Mouse (Mus musculus): ENCODE results near the gene Ptdss2. TPM values are rescaled to one million over a fixed set of nuclear protein-coding genes. Genes with fewer than 3 reads are reported as not detected.

Gene Ptdss2
- total and polyA plus RNA-seq, 3 experiments = 16.9 to 44.9 TPM; not detected in 1

GRCm38 (mm10) chr7:141172116-141173006, 50.2 kb downstream of the Ptdss2 start, which contains the start of gene Rnh1:
Gene Rnh1, minus strand, starts transcription at chr7:141172857.
- Histone ChIP-seq H3K36me3 (ENCODE audit: control insufficient read depth in 1 of 2, insufficient read depth in 2 of 2, low read length in 2 of 2) (peaks cover 0 to 13% of the 10 kb centered on the region in 2 experiments; a peak in 2 of 4 replicates), H3K27ac (ENCODE audit: control insufficient read depth, low read depth, low read length) (peak within 1 kb of the TSS; percentile 87), H3K9ac (ENCODE audit: control insufficient read depth, low read depth, low read length, poor library complexity, severe bottlenecking) (peak within 1 kb of the TSS; percentile 91), H3K4me1 (ENCODE audit: control insufficient read depth in 1 of 2, insufficient read depth in 2 of 2, low read length in 2 of 2) (peaks cover 6 to 17% of the 10 kb centered on the region in 2 experiments), H3K9me3 (replicated peaks; ENCODE audit: insufficient read depth, low read length) (no peaks in the 10 kb centered on the region), H3K79me2 (ENCODE audit: control insufficient read depth, insufficient read depth, low read length, poor library complexity) (peaks cover 10% of the 10 kb centered on the region), H3K27me3 (ENCODE audit: control insufficient read depth in 1 of 2, insufficient read depth in 2 of 2, low read length in 2 of 2) (no peaks in the 10 kb centered on the region), H3K4me3 (ENCODE audit: control insufficient read depth in 1 of 2, insufficient read depth in 1 of 2, low read depth in 2 of 2, low read length in 2 of 2) (peak within 1 kb of the TSS; percentile 82 to 84)
- peak; percentile 98 for DNase-seq (ENCODE audit: low read depth, low spot score)
- TF ChIP-seq ZKSCAN1 (IDR thresholded peaks at IDR 0.05; ENCODE audit: low read depth, low read length) = no peak
- TF ChIP-seq POLR2A (IDR thresholded peaks at IDR 0.05; ENCODE audit: control insufficient read depth in 1 of 2, insufficient read depth in 1 of 2, low read depth in 1 of 2, low read length in 2 of 2, poor library complexity in 1 of 2) = peak; percentile 74 to 89
- no peak for TF ChIP-seq SMC3 (IDR thresholded peaks at IDR 0.05; ENCODE audit: low read depth, low read length)
- no peak for TF ChIP-seq RAD21 (IDR thresholded peaks at IDR 0.05; ENCODE audit: low read depth, low read length)
- peak; percentile 92 for TF ChIP-seq USF1 (IDR thresholded peaks at IDR 0.05; ENCODE audit: low read depth, low read length)
- TF ChIP-seq ZMIZ1 (IDR thresholded peaks at IDR 0.05; ENCODE audit: low read depth, low read length) = peak; percentile 76; the same call in 1 of the 2 replicates
- TF ChIP-seq SIN3A (IDR thresholded peaks at IDR 0.05; ENCODE audit: low read length) = peak; percentile 91
- peak; percentile 56 for TF ChIP-seq TBP (IDR thresholded peaks at IDR 0.05; ENCODE audit: low read depth, low read length)
- TF ChIP-seq GABPA (IDR thresholded peaks at IDR 0.05; ENCODE audit: low read depth, low read length) = no peak
- TF ChIP-seq ZC3H11A (IDR thresholded peaks at IDR 0.05; ENCODE audit: low read depth, low read length) = no peak
- peak; percentile 90 for TF ChIP-seq NELFE (IDR thresholded peaks at IDR 0.05; ENCODE audit: low read depth, low read length)
- no peak for TF ChIP-seq JUND (IDR thresholded peaks at IDR 0.05; ENCODE audit: low read depth, low read length)
- TF ChIP-seq UBTF (IDR thresholded peaks at IDR 0.05; ENCODE audit: borderline replicate concordance, insufficient read depth, low read depth, low read length) = no peak
- TF ChIP-seq MAX (IDR thresholded peaks at IDR 0.05; ENCODE audit: low read length) = peak; percentile 90
- no peak for TF ChIP-seq MEF2A (IDR thresholded peaks at IDR 0.05; ENCODE audit: extremely low read depth, insufficient replicate concordance, low read depth, low read length, poor library complexity, severe bottlenecking)
- TF ChIP-seq NRF1 (IDR thresholded peaks at IDR 0.05; ENCODE audit: insufficient read depth, low read depth, low read length, poor library complexity, severe bottlenecking) = peak; percentile 79
- TF ChIP-seq EP300 (IDR thresholded peaks at IDR 0.05; ENCODE audit: low read depth in 1 of 2, low read length in 2 of 2) = no peak; a peak in 1 of 4 replicates
- no peak for TF ChIP-seq GATA1 (IDR thresholded peaks at IDR 0.05; ENCODE audit: low read depth, low read length)
- peak; percentile 78; the same call in 1 of the 2 replicates for TF ChIP-seq MAZ (IDR thresholded peaks at IDR 0.05; ENCODE audit: low read depth, low read length)
- peak; percentile 92 for TF ChIP-seq ELF1 (IDR thresholded peaks at IDR 0.05; ENCODE audit: low read depth, low read length)
- no peak for TF ChIP-seq ZNF384 (IDR thresholded peaks at IDR 0.05; ENCODE audit: low read depth, low read length)
- peak; percentile 74 for TF ChIP-seq MYC (IDR thresholded peaks at IDR 0.05; ENCODE audit: low read depth, low read length)
- TF ChIP-seq CHD2 (IDR thresholded peaks at IDR 0.05; ENCODE audit: low read length) = peak; percentile 60
- no peak for TF ChIP-seq E2F4 (IDR thresholded peaks at IDR 0.05; ENCODE audit: borderline replicate concordance, low read depth, low read length)
- peak; percentile 88 for TF ChIP-seq HCFC1 (IDR thresholded peaks at IDR 0.05; ENCODE audit: low read depth, low read length)
- peak; percentile 90 for TF ChIP-seq MXI1 (IDR thresholded peaks at IDR 0.05; ENCODE audit: low read depth, low read length)
- TF ChIP-seq TCF12 (IDR thresholded peaks at IDR 0.05; ENCODE audit: low read depth, low read length) = peak; percentile 23; the same call in 1 of the 2 replicates
- TF ChIP-seq KAT2A (conservative IDR thresholded peaks at IDR 0.05; ENCODE audit: low read depth, low read length) = peak; percentile 55; the same call in 1 of the 2 replicates
- TF ChIP-seq TAL1 (IDR thresholded peaks at IDR 0.05; ENCODE audit: low read length) = no peak
- TF ChIP-seq BHLHE40 (IDR thresholded peaks at IDR 0.05; ENCODE audit: borderline replicate concordance, low read depth, low read length) = peak; percentile 57
- TF ChIP-seq RCOR1 (IDR thresholded peaks at IDR 0.05; ENCODE audit: low read depth, low read length) = no peak
- TF ChIP-seq MAFK (IDR thresholded peaks at IDR 0.05; ENCODE audit: borderline replicate concordance, low read depth, low read length) = no peak
- peak in 1 of 2 experiments; percentile 62; a peak in 1 of 4 replicates for TF ChIP-seq USF2 (IDR thresholded peaks at IDR 0.05; ENCODE audit: borderline replicate concordance in 1 of 2, insufficient read depth in 1 of 2, low read depth in 1 of 2, low read length in 2 of 2)
- TF ChIP-seq ETS1 (IDR thresholded peaks at IDR 0.05; ENCODE audit: low read depth, low read length) = peak; percentile 15; the same call in 1 of the 2 replicates
- TF ChIP-seq CHD1 (IDR thresholded peaks at IDR 0.05; ENCODE audit: low read depth, low read length) = no peak; the same call in 1 of the 2 replicates

Data from MEL (cell line).